Mouse (Mus musculus) liver, postnatal 0 days (tissue): ENCODE data around the gene Nkx1-1.

Experiments used
- CTCF ChIP-seq: sonication (generic); IDR thresholded peaks from 2 replicates; pipeline ENCODE4 v1.5.1; 2016; ENCODE audit warnings: antibody characterized with exemption, low read depth
- EP300 ChIP-seq: IDR thresholded peaks from 2 replicates; pipeline ENCODE4 v1.6.1; 2016; ENCODE audit warnings: antibody characterized with exemption, low read depth, mild to moderate bottlenecking

DNA sequence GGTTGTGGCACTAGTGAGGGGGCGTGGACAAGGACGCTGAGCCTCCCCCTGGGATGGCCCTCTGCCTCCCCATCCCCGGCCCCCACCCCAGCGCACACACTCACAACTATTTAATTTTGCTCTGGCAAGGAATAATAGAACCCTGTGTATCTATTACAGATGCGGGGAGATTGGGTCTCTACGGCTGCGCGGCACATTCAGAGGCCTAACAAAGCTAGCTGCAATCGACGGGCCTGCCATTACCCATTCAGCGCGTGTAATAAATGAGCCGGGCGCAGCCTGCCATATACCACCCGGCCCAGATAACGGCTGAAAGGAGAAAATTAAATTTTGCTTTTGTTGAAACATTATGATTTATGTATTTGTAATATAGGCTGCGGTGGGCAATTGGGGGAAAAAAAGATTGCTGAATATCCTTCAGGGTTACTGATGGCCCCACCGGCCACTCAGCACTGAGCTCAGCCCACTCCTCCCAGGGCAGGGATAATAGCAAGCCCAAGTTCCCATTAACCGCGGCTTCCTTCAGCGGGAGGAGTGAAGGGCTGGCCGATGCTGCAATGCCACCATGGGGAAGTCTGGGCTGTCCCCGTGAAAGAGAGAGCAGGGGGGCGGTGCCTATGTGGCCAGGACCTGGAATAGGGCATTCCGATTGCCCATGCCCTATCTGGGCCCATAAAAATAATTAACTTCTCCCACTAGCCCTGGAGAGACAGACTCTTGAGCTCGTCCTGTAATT lies 47.0 kb upstream of the Nkx1-1 start:
- no peak for TF ChIP-seq EP300
- TF ChIP-seq CTCF: no peak
